Mouse (Mus musculus): Measurements from ENCODE around the gene Carmil3. TPM values are rescaled to one million over a fixed set of nuclear protein-coding genes. Genes with fewer than 3 reads are reported as not detected.

The Carmil3 gene
- polyA plus RNA-seq, 2 experiments: 3.6 to 24.8 TPM

DNA sequence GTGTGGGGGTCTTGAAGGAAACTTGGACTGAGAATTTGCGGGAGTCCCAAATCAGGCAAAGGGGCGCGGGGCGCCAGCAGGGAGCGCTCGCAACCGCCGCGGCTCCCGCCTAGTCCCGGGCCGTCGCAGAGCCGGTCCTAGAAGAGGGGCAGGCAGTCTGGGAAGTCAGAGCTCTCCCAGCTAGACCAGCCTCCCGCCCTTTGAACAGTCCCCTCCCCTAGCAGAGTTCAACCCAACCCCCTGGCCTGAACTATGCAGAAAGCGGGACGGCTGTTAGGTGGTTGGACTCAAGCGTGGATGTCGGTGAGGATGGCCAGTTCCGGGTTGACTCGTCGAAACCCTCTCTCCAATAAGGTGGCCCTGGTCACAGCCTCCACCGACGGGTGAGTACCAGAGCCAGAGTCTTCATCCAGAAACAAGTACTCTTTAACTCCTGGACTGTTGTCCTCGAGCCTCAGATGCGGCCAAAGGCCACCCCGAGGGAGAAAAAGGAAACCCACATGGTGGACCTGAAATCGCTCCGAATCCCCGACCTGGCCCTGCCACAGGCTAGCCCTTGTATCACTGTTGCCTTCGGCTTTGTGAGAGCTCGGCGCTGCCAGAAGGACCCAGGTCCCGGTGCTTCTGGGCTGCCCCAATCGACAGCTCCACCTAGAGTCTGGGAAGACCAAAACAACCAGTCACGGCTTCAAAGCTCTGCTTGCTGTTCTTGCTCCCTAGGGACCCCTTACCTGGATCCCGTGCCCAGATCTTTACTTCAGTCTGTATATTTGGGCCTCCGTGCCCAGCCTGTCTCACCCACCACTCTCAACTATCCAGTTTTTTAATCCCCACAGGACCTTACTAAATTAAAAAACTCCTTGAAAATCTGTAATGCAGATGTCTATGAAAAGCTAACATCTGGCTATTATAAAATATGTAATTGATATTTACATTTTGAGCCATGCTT, 11.5 kb upstream of the Carmil3 start, which contains the start of gene Dhrs4:
Dhrs4 (plus strand) TSS at position 108 of the 949 bp plus-strand sequence.
- ATAC-seq (ENCODE audit: low FRiP score, low read depth) (peak; percentile 94), DNase-seq (ENCODE audit: low spot score) (peak; percentile 90)
- under 1% methylated on average over 34 of the region's 38 CpGs for WGBS
- Histone ChIP-seq H3K9me3 (ENCODE audit: control insufficient read depth, low read length) (no peaks in the 10 kb centered on the region), H3K27me3 (ENCODE audit: control insufficient read depth, insufficient read depth, low read length) (no peaks in the 10 kb centered on the region), H3K4me1 (ENCODE audit: control insufficient read depth, insufficient read depth, low read length) (no peaks in the 10 kb centered on the region), H3K4me2 (replicated peaks; ENCODE audit: low read depth, low read length, severe bottlenecking) (peak within 1 kb of the TSS; percentile 56), H3K27ac (replicated peaks; ENCODE audit: low read depth, low read length) (peak within 1 kb of the TSS; percentile 82), H3K36me3 (ENCODE audit: control insufficient read depth, insufficient read depth, low read length) (peaks cover 3% of the 10 kb centered on the region; the same call in 1 of the 2 replicates), H3K9ac (ENCODE audit: low read depth, low read length, severe bottlenecking) (peak within 1 kb of the TSS; percentile 77), H3K4me3 (replicated peaks; ENCODE audit: low read length) (peak within 1 kb of the TSS; percentile 60)
- TF ChIP-seq POLR2A (IDR thresholded peaks at IDR 0.05; ENCODE audit: borderline replicate concordance, extremely low read depth, insufficient read depth, insufficient read length): peak; percentile 77; the same call in 1 of the 2 replicates

GRCm38 (mm10) chr14:55479629-55480028, 10.8 kb upstream of the Carmil3 start:
- peak overlapping the region; percentile 60; the same call in 1 of the 2 replicates for H3K4me3 ChIP-seq (replicated peaks; ENCODE audit: low read length)
- H3K4me1 ChIP-seq (ENCODE audit: control insufficient read depth, insufficient read depth, low read length): no peaks in the 10 kb centered on the region
- H3K9ac ChIP-seq (ENCODE audit: low read depth, low read length, severe bottlenecking): no peak overlapping the region
- WGBS: 93% methylated on average over 10 of the region's 10 CpGs
- no peaks in the 10 kb centered on the region for H3K9me3 ChIP-seq (ENCODE audit: control insufficient read depth, low read length)
- H3K27ac ChIP-seq (replicated peaks; ENCODE audit: low read depth, low read length): no peak overlapping the region
- H3K36me3 ChIP-seq (ENCODE audit: control insufficient read depth, insufficient read depth, low read length): peaks cover 5% of the 10 kb centered on the region; the same call in 1 of the 2 replicates
- H3K4me2 ChIP-seq (replicated peaks; ENCODE audit: low read depth, low read length, severe bottlenecking): peak overlapping the region; percentile 56
- H3K27me3 ChIP-seq (ENCODE audit: control insufficient read depth, insufficient read depth, low read length): no peaks in the 10 kb centered on the region
- no peak for ATAC-seq (ENCODE audit: low FRiP score, low read depth)
- no peak for DNase-seq (ENCODE audit: low spot score)
- no peak for TF ChIP-seq POLR2A (IDR thresholded peaks at IDR 0.05; ENCODE audit: borderline replicate concordance, extremely low read depth, insufficient read depth, insufficient read length)

GRCm38 (mm10) chr14:55484430-55485085, 5.9 kb upstream of the Carmil3 start:
- Histone ChIP-seq H3K4me3 (replicated peaks; ENCODE audit: low read length) (no peak overlapping the region), H3K27me3 (ENCODE audit: control insufficient read depth, insufficient read depth, low read length) (no peaks in the 10 kb centered on the region), H3K27ac (replicated peaks; ENCODE audit: low read depth, low read length) (no peak overlapping the region), H3K4me1 (ENCODE audit: control insufficient read depth, insufficient read depth, low read length) (no peaks in the 10 kb centered on the region), H3K9me3 (ENCODE audit: control insufficient read depth, low read length) (no peaks in the 10 kb centered on the region), H3K9ac (ENCODE audit: low read depth, low read length, severe bottlenecking) (no peak overlapping the region), H3K36me3 (ENCODE audit: control insufficient read depth, insufficient read depth, low read length) (peaks cover 30% of the 10 kb centered on the region), H3K4me2 (replicated peaks; ENCODE audit: low read depth, low read length, severe bottlenecking) (no peak overlapping the region)
- ATAC-seq (ENCODE audit: low FRiP score, low read depth) (no peak), DNase-seq (ENCODE audit: low spot score) (no peak)
- 80% methylated on average over 5 of the region's 5 CpGs for WGBS
- TF ChIP-seq POLR2A (IDR thresholded peaks at IDR 0.05; ENCODE audit: borderline replicate concordance, extremely low read depth, insufficient read depth, insufficient read length): no peak

GRCm38 (mm10) chr14:55486836-55487235, 3.6 kb upstream of the Carmil3 start:
- 89% methylated on average over 8 of the region's 8 CpGs for WGBS
- no peak for DNase-seq (ENCODE audit: low spot score)
- no peaks in the 10 kb centered on the region for H3K27me3 ChIP-seq (ENCODE audit: control insufficient read depth, insufficient read depth, low read length)
- no peak overlapping the region for H3K27ac ChIP-seq (replicated peaks; ENCODE audit: low read depth, low read length)
- ATAC-seq (ENCODE audit: low FRiP score, low read depth): no peak
- no peak for TF ChIP-seq POLR2A (IDR thresholded peaks at IDR 0.05; ENCODE audit: borderline replicate concordance, extremely low read depth, insufficient read depth, insufficient read length)
- no peaks in the 10 kb centered on the region for H3K9me3 ChIP-seq (ENCODE audit: control insufficient read depth, low read length)
- no peak overlapping the region for H3K4me2 ChIP-seq (replicated peaks; ENCODE audit: low read depth, low read length, severe bottlenecking)
- H3K4me1 ChIP-seq (ENCODE audit: control insufficient read depth, insufficient read depth, low read length): peaks cover 4% of the 10 kb centered on the region; the same call in 1 of the 2 replicates
- H3K9ac ChIP-seq (ENCODE audit: low read depth, low read length, severe bottlenecking): no peak overlapping the region
- H3K36me3 ChIP-seq (ENCODE audit: control insufficient read depth, insufficient read depth, low read length): peaks cover 30% of the 10 kb centered on the region
- H3K4me3 ChIP-seq (replicated peaks; ENCODE audit: low read length): no peak overlapping the region

GRCm38 (mm10) chr14:55491291-55491833, 911 bp downstream of the Carmil3 start:
- WGBS: 1% methylated on average over 23 of the region's 30 CpGs
- peak; percentile 45 for DNase-seq (ENCODE audit: low spot score)
- no peak for TF ChIP-seq POLR2A (IDR thresholded peaks at IDR 0.05; ENCODE audit: borderline replicate concordance, extremely low read depth, insufficient read depth, insufficient read length)

More at GRCm38 (mm10) chr14:55491291-55491833, 911 bp downstream of the Carmil3 start:
- H3K27me3 ChIP-seq (ENCODE audit: control insufficient read depth, insufficient read depth, low read length): no peaks in the 10 kb centered on the region
- peaks cover 4% of the 10 kb centered on the region; the same call in 1 of the 2 replicates for H3K4me1 ChIP-seq (ENCODE audit: control insufficient read depth, insufficient read depth, low read length)
- H3K27ac ChIP-seq (replicated peaks; ENCODE audit: low read depth, low read length): peak overlapping the region; percentile 13; the same call in 1 of the 2 replicates
- peak overlapping the region; percentile 72 for H3K4me3 ChIP-seq (replicated peaks; ENCODE audit: low read length)
- peak; percentile 56 for ATAC-seq (ENCODE audit: low FRiP score, low read depth)
- peak overlapping the region; percentile 66 for H3K9ac ChIP-seq (ENCODE audit: low read depth, low read length, severe bottlenecking)
- H3K4me2 ChIP-seq (replicated peaks; ENCODE audit: low read depth, low read length, severe bottlenecking): peak overlapping the region; percentile 96
- H3K9me3 ChIP-seq (ENCODE audit: control insufficient read depth, low read length): no peaks in the 10 kb centered on the region
- H3K36me3 ChIP-seq (ENCODE audit: control insufficient read depth, insufficient read depth, low read length): peaks cover 16% of the 10 kb centered on the region
